Mouse (Mus musculus): ENCODE results near the gene Ctag2. TPM values are rescaled to one million over a fixed set of nuclear protein-coding genes. Genes with fewer than 3 reads are reported as not detected.

The Ctag2 gene
- total RNA-seq (2023): not detected

DNA sequence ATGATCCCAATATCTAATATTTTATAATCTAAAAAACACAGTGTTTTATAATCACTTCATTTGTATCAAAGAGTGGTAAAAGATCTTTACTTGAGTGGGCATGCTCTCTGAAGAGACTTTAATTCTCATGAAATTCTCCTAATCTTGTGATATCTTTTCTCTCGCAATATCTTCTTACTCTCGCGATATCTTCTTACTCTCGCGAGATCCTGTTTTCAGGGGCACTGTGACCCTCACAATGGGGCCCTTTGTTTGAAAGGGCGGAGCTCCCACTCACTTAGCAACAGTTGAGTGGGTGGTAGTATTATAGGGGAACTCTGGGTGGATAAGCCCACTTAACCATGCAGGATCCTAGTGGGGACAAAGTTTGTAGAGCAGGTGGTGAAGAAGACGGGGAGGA lies at the start of gene Ctag2:
Gene Ctag2 (plus strand): TSS at position 301 of the 400 bp plus-strand sequence.

Data from monocyte, adult 59 days (primary cell).